Mouse (Mus musculus) right cerebral cortex, adult 18-20 months (tissue): ENCODE data around the gene Asb3.
"Not testable (repeated sequence)": the region's sequence is repeated elsewhere in the genome, so short reads cannot be mapped to it uniquely, and the experiment has no call there.

ENCODE experiments used
- DNase-seq: peaks from one replicate; pipeline ENCODE4 v3.0.0; 2022; ENCODE audit warnings: mixed read lengths

The Asb3 gene

GRCm38 (mm10) chr11:31001169-31001908 is 116.1 kb downstream of the Asb3 start:
- DNase-seq = no peak

- not testable (repeated sequence) for DNase-seq
Observed at GRCm38 (mm10) chr11:31009668-31010067, 124.5 kb downstream of the Asb3 start.

GRCm38 (mm10) chr11:31017466-31017865 is 132.2 kb downstream of the Asb3 start:
- not testable (repeated sequence) for DNase-seq

- DNase-seq = no peak
Observed at GRCm38 (mm10) chr11:31034958-31035357, 149.7 kb downstream of the Asb3 start.

GRCm38 (mm10) chr11:31089973-31090372 is 204.8 kb downstream of the Asb3 start:
- no peak for DNase-seq

- no peak for DNase-seq
Observed at GRCm38 (mm10) chr11:31090478-31090978, 205.3 kb downstream of the Asb3 start.

- DNase-seq = not testable (repeated sequence)
Observed at GRCm38 (mm10) chr11:31099519-31099918, 214.3 kb downstream of the Asb3 start.

GRCm38 (mm10) chr11:31102188-31102587 is 217.0 kb downstream of the Asb3 start:
- no peak for DNase-seq

- no peak for DNase-seq
Observed at GRCm38 (mm10) chr11:31105364-31105763, 220.1 kb downstream of the Asb3 start.

GRCm38 (mm10) chr11:31126964-31127363 is 241.7 kb downstream of the Asb3 start:
- DNase-seq = not testable (repeated sequence)

GRCm38 (mm10) chr11:31133726-31134125 is 248.5 kb downstream of the Asb3 start:
- not testable (repeated sequence) for DNase-seq

GRCm38 (mm10) chr11:31134824-31135223 is 249.6 kb downstream of the Asb3 start:
- DNase-seq = not testable (repeated sequence)

GRCm38 (mm10) chr11:31138394-31138793 is 253.2 kb downstream of the Asb3 start:
- DNase-seq = not testable (repeated sequence)
